Mouse (Mus musculus) spleen, postnatal 14 days (tissue): ENCODE measurements around the gene Rfx2.

Experiments used
- DNase-seq, 2 experiments: peaks; one replicate each; pipeline ENCODE4 v3.0.0; 2021 to 2022; ENCODE audit warnings: low spot score in 2 of 2

Gene Rfx2

DNA sequence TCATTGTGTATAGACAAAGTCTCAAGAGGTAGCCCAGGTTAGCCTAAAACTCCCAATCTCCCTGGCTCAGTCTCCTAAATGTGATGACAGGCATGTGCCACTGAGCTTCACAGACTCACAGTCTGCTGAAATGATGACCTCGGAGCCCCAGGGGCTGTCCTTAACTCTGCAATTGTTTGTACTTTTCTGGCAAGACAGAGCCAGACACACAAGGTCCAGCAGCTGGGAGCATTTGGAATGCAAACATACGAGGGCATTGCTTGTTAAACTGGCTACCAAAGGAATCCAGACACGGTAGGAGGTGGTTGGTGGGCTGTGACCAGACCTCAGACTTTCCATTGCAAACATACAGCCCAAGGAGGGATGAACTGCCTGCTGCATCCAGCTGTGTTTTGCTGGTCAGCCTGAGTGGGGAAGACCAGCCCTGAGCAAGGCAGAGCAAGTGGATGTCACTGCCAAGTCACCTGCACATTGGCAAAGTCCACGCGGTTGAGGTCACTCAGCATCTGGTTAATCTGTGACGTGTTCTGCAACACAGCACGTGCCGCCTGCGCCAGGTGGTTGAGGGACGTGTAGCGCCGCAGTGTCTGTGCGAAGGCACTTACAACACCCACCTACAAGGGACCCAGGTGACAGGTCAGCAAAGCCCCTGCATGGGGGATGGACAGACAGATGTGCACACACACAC lies 50.4 kb downstream of the Rfx2 start:
- no peak for DNase-seq

DNA sequence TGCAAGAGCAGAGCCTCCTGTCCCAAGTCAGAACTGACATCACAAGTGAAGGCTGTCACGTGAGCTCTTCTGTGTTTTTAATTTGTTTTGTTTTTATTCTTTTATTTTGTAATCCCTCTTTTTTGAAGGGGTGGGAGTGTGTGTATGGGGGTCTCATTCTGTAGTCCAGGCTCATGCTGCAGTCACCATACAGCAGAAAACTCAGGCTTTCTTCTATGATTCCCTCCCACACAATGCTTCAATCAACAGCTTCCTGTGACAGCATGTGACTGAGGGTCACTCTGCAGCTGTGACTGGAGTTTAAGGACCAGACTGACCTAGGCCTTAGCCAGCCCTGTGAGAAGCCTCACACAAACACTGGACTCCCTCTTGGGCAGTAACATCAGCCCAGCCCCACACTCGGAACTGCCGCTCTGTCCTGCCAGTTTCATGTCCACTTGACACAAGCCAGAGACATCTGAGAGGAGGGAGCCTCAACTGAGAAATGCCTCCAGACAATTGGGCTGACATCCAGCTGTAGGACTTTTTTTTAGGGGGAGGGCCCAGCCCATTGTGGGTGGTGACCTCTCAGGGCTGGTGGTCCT lies 51.9 kb downstream of the Rfx2 start:
- DNase-seq: no peak

DNA sequence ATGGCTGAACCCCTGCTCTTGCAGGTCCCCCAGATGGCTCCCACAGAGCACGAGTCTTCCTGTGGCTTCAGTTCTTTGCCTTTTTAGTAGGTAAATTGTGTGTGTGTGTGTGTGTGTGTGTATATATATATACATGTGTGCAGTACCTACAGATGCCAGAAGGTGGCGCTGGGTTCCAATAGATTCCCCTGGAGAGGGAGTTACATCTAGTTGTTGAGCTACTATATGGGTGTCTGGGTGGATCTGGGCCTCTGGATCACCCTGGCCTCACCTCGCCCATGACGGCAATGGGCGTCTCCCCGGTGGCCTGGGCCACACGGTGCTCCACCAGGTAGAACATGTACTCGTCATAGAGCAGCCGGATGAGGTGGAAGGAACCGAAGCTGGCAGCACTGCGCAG lies 53.2 kb downstream of the Rfx2 start:
- no peak for DNase-seq

GRCm38 (mm10) chr17:56769950-56770349 lies 60.9 kb downstream of the Rfx2 start, which contains the start of gene Prr22:
Gene Prr22, plus strand, starts transcription at chr17:56770250.
- no peak for DNase-seq

GRCm38 (mm10) chr17:56768941-56769340 lies 61.9 kb downstream of the Rfx2 start:
- no peak for DNase-seq

GRCm38 (mm10) chr17:56767531-56768135 lies 63.2 kb downstream of the Rfx2 start:
- DNase-seq: no peak

- DNase-seq: no peak
These were observed 64.0 kb downstream of the Rfx2 start for GRCm38 (mm10) chr17:56766631-56767405.

DNA sequence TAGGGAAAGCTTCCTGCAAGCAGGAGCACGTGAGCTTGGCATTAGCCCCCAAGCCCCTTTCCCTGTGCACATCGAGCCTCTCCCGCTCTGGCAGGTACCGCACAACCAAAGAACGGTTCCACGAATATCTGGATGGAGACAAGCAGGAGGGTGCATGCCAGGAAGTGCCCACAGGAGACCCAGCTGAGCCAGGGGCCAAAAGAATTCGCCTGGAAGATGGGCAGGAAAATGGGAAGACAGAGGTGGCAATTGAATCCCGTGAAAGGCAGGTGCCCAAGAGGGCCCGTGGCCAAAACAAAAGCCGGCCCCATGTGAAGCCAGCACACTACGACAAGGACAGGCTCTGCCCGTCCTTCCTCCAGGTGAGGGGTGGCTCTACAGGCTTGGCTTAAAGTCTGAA lies 65.4 kb downstream of the Rfx2 start:
- no peak for DNase-seq

GRCm38 (mm10) chr17:56764474-56765354 lies 66.1 kb downstream of the Rfx2 start, which contains the start of gene Dus3l:
Gene Dus3l, plus strand, starts transcription at chr17:56764757.
- DNase-seq: peak; percentile 71 to 81

GRCm38 (mm10) chr17:56763741-56764250 lies 67.0 kb downstream of the Rfx2 start:
- DNase-seq: no peak

- peak; percentile 38 to 64 for DNase-seq
These were observed 67.8 kb downstream of the Rfx2 start for GRCm38 (mm10) chr17:56762769-56763731.

GRCm38 (mm10) chr17:56761991-56762410 lies 68.8 kb downstream of the Rfx2 start:
- peak; percentile 84 to 89 for DNase-seq

DNA sequence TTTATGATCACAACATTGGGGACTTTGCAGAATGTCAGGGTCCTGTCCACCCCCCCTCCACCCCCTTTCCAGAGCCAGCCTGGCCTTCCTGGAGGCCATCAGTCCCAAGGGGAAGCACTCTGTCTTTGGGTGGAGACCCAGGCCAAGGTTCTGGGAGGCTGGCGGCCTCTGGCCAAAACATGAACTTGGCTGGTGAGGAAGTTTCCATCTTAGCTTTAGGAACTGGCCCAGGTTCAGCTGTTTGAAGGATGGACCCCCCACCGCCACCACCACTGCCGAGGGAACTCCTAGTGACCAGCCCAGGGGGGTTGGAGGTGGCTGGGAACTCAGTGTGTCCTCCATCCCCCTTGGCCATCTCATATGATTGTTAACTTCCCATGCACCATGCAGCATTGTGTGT lies 69.7 kb downstream of the Rfx2 start:
- DNase-seq: no peak

DNA sequence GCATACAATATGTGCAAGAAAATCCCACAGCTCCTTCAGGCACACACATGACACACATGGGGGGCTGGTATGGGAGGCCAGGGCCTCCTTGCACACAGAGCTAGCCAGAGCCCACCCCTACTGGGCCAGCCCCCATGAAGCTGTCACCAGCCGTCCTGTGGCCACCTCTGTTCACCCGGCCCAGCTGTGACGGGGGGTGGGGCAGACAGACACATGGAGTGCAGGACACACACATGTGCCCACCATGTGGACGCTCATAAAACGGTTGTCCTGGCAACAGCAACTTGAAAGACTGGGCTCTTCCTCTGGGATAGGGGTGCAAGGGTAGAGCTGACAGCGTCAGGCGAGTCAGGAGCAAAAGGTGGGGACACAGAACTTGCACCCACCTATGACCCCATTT lies 71.6 kb downstream of the Rfx2 start:
- no peak for DNase-seq

DNA sequence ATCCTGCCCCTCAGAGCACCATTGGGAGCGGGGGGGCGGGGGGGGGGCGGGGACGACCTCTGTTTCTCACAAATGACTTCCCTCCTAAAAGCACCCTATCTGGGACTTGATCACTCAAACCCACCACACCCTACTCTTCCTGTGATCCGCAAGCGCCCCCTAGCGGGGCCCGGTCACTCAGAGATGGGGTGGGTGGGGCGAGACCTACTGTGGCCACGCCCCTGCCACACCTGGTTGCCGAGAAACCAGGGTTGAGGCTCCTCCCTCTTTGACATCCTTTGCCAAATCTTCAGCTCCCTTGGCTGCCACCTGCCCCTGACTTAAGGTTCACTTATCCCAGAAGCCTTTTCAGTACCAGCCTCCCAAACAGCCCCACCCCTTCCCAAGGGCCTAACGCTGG lies 72.7 kb downstream of the Rfx2 start:
- peak; percentile 61 to 81 for DNase-seq

- DNase-seq: peak; percentile 74 to 75
These were observed 73.2 kb downstream of the Rfx2 start, which contains the start of gene Nrtn for GRCm38 (mm10) chr17:56757416-56758123. Gene Nrtn, minus strand, starts transcription at chr17:56757530.

GRCm38 (mm10) chr17:56756703-56757399 lies 74.0 kb downstream of the Rfx2 start:
- DNase-seq: no peak
